Mouse (Mus musculus) CH12.LX (cell line): ENCODE data around the gene Abtb2. TPM values are rescaled to one million over a fixed set of nuclear protein-coding genes. Genes with fewer than 3 reads are reported as not detected.

Source experiments
- DNase-seq: peaks from one replicate; pipeline ENCODE4 v3.0.0-alpha.2; 2013; ENCODE audit errors: extremely low read depth
- H3K27ac ChIP-seq: 2 replicates; pipeline ENCODE4 v1.5.1; 2012; ENCODE audit warnings: low read depth, mild to moderate bottlenecking, control low read depth, moderate library complexity; ENCODE audit not compliant: insufficient read depth
- H3K27me3 ChIP-seq: replicated peaks from 2 replicates; pipeline ENCODE3; 2012; ENCODE audit warnings: inconsistent platforms
- H3K36me3 ChIP-seq, 2 experiments: replicated peaks in 1 of 2; 2 replicates each; pipeline versions ENCODE3 to v1.6.1; 2012; ENCODE audit warnings: inconsistent platforms in 1 of 2, low read length in 1 of 2, mild to moderate bottlenecking in 1 of 2, mixed read lengths in 1 of 2, moderate library complexity in 1 of 2; ENCODE audit not compliant: control insufficient read depth in 1 of 2, insufficient read depth in 1 of 2
- H3K4me1 ChIP-seq, 2 experiments: 2 replicates each; pipeline ENCODE4 v1.6.1; 2012; ENCODE audit warnings: inconsistent platforms in 1 of 2, moderate library complexity in 1 of 2; ENCODE audit not compliant: insufficient read depth in 2 of 2, control insufficient read depth in 1 of 2
- H3K4me2 ChIP-seq: 2 replicates; pipeline ENCODE4 v1.6.1; 2012; ENCODE audit warnings: low read depth, mild to moderate bottlenecking, control low read depth; ENCODE audit not compliant: poor library complexity, insufficient read depth, severe bottlenecking
- H3K4me3 ChIP-seq, 3 experiments: fragments of 150-350 bp in 1 of 3; sonication (generic) in 1 of 3; replicated peaks in 1 of 3; 2 replicates each; pipeline versions ENCODE3 to v1.5.1; 2011 to 2012; ENCODE audit warnings: low read depth in 2 of 3, low read length in 2 of 3, mild to moderate bottlenecking in 2 of 3, moderate library complexity in 2 of 3, control low read depth in 1 of 3, improper control_type of control experiment in 1 of 3, inconsistent platforms in 1 of 3, mixed read lengths in 1 of 3; ENCODE audit not compliant: poor library complexity in 1 of 3
- H3K79me2 ChIP-seq: replicated peaks from 2 replicates; pipeline ENCODE4 v1.6.1; 2012; ENCODE audit warnings: mild to moderate bottlenecking, moderate library complexity; ENCODE audit not compliant: control insufficient read depth, poor library complexity, insufficient read depth, severe bottlenecking; ENCODE audit errors: extremely low read depth
- H3K9ac ChIP-seq: 2 replicates; pipeline ENCODE4 v1.6.1; 2012; ENCODE audit warnings: low read depth, mild to moderate bottlenecking, control low read depth, moderate library complexity; ENCODE audit not compliant: insufficient read depth
- H3K9me3 ChIP-seq: replicated peaks from 2 replicates; pipeline ENCODE3; 2012; ENCODE audit warnings: low read length, inconsistent platforms, mixed read lengths
- BHLHE40 ChIP-seq: IDR thresholded peaks from 2 replicates; pipeline ENCODE4 v1.6.1; 2011; ENCODE audit warnings: mild to moderate bottlenecking, low read depth, low read length, improper control_type of control experiment
- CHD1 ChIP-seq: IDR thresholded peaks from 2 replicates; pipeline ENCODE4 v1.6.1; 2012; ENCODE audit warnings: low read depth, low read length, improper control_type of control experiment, inconsistent platforms
- CTCF ChIP-seq, 2 experiments: IDR thresholded peaks in 1 of 2; conservative IDR thresholded peaks in 1 of 2; 2 replicates each; pipeline ENCODE4 v1.5.1; 2011 to 2012; ENCODE audit warnings: low read depth in 2 of 2, low read length in 2 of 2, improper control_type of control experiment in 1 of 2, inconsistent platforms in 1 of 2, mild to moderate bottlenecking in 1 of 2, moderate library complexity in 1 of 2
- ELF1 ChIP-seq: IDR thresholded peaks from 2 replicates; pipeline ENCODE4 v1.6.1; 2014; ENCODE audit warnings: low read depth, mild to moderate bottlenecking, inconsistent platforms, low read length, improper control_type of control experiment
- EP300 ChIP-seq: IDR thresholded peaks from 2 replicates; pipeline ENCODE4 v1.6.1; 2011; ENCODE audit warnings: low read length, improper control_type of control experiment
- ETS1 ChIP-seq: conservative IDR thresholded peaks from 2 replicates; pipeline ENCODE4 v1.6.1; 2012; ENCODE audit warnings: low read depth, mild to moderate bottlenecking, inconsistent platforms, low read length, improper control_type of control experiment, moderate library complexity
- GABPA ChIP-seq: IDR thresholded peaks from 2 replicates; pipeline ENCODE4 v1.6.1; 2012; ENCODE audit warnings: low read depth, low read length, improper control_type of control experiment, inconsistent platforms; ENCODE audit not compliant: insufficient replicate concordance
- HCFC1 ChIP-seq: IDR thresholded peaks from 2 replicates; pipeline ENCODE4 v1.6.1; 2012; ENCODE audit warnings: low read depth, mild to moderate bottlenecking, inconsistent platforms, low read length, improper control_type of control experiment
- JUN ChIP-seq: IDR thresholded peaks from 2 replicates; pipeline ENCODE4 v1.6.1; 2011; ENCODE audit warnings: low read depth, mild to moderate bottlenecking, low read length, improper control_type of control experiment, moderate library complexity; ENCODE audit not compliant: insufficient read depth
- JUND ChIP-seq: conservative IDR thresholded peaks from 2 replicates; pipeline ENCODE4 v1.6.1; 2011; ENCODE audit warnings: low read depth, low read length, improper control_type of control experiment
- KAT2A ChIP-seq: IDR thresholded peaks from 2 replicates; pipeline ENCODE4 v1.6.1; 2012; ENCODE audit warnings: low read length, improper control_type of control experiment, inconsistent platforms; ENCODE audit not compliant: insufficient replicate concordance
- MAFK ChIP-seq: IDR thresholded peaks from 2 replicates; pipeline ENCODE4 v1.6.1; 2011; ENCODE audit warnings: low read length, improper control_type of control experiment; ENCODE audit not compliant: insufficient replicate concordance
- MAX ChIP-seq: IDR thresholded peaks from 2 replicates; pipeline ENCODE4 v1.6.1; 2011; ENCODE audit warnings: low read length, improper control_type of control experiment
- MXI1 ChIP-seq: IDR thresholded peaks from 2 replicates; pipeline ENCODE4 v1.6.1; 2011; ENCODE audit warnings: mild to moderate bottlenecking, low read depth, low read length, improper control_type of control experiment
- MYC ChIP-seq: IDR thresholded peaks from 2 replicates; pipeline ENCODE4 v1.6.1; 2011; ENCODE audit warnings: low read depth, mild to moderate bottlenecking, improper control_type of control experiment, low read length
- NELFE ChIP-seq: IDR thresholded peaks from 2 replicates; pipeline ENCODE4 v1.6.1; 2011; ENCODE audit warnings: low read depth, low read length, improper control_type of control experiment
- PAX5 ChIP-seq: IDR thresholded peaks from 2 replicates; pipeline ENCODE4 v1.6.1; 2012; ENCODE audit warnings: low read length, inconsistent platforms, mixed read lengths
- POLR2AphosphoS2 ChIP-seq: IDR thresholded peaks from 2 replicates; pipeline ENCODE4 v1.6.1; 2011; ENCODE audit warnings: low read depth, low read length, improper control_type of control experiment
- RAD21 ChIP-seq: IDR thresholded peaks from 2 replicates; pipeline ENCODE4 v1.6.1; 2011; ENCODE audit warnings: low read depth, mild to moderate bottlenecking, low read length, improper control_type of control experiment, moderate library complexity
- SMC3 ChIP-seq: IDR thresholded peaks from 2 replicates; pipeline ENCODE4 v1.6.1; 2011; ENCODE audit warnings: low read depth, low read length, improper control_type of control experiment
- TBP ChIP-seq: conservative IDR thresholded peaks from 2 replicates; pipeline ENCODE4 v1.6.1; 2011; ENCODE audit warnings: low read depth, low read length, improper control_type of control experiment
- TCF12 ChIP-seq: IDR thresholded peaks from 2 replicates; pipeline ENCODE4 v1.6.1; 2014; ENCODE audit warnings: low read depth, mild to moderate bottlenecking, inconsistent platforms, low read length, improper control_type of control experiment
- USF1 ChIP-seq: IDR thresholded peaks from 2 replicates; pipeline ENCODE4 v1.6.1; 2014; ENCODE audit warnings: low read depth, mild to moderate bottlenecking, inconsistent platforms, low read length, improper control_type of control experiment
- ZC3H11A ChIP-seq: IDR thresholded peaks from 2 replicates; pipeline ENCODE4 v1.6.1; 2012; ENCODE audit warnings: low read depth, mild to moderate bottlenecking, inconsistent platforms, low read length, improper control_type of control experiment
- ZNF384 ChIP-seq: IDR thresholded peaks from 2 replicates; pipeline ENCODE4 v1.6.1; 2012; ENCODE audit warnings: low read depth, low read length, improper control_type of control experiment, inconsistent platforms
- dilution Hi-C: fragments of 300-500 bp; cut with MboI; formaldehyde crosslinking; loops from 2 replicates; pipeline ENCODE4 v1.14.3; 2020; ENCODE audit warnings: low sequenced_read_pairs; ENCODE audit not compliant: extremely low pct_unique_long_range_greater_than_20kb, extremely low pct_ligation_motif_present
- in situ Hi-C: fragments of 300-500 bp; cut with MboI; formaldehyde crosslinking; loops from 3 replicates; pipeline ENCODE4 v1.14.3; 2019; ENCODE audit warnings: low sequenced_read_pairs, low pct_ligation_motif_present, low pct_unique_long_range_greater_than_20kb, mixed read lengths
- polyA plus RNA-seq: library from polyadenylated mRNA; unstranded; fragments of >175 nt; gene quantifications from 2 replicates; pipeline ENCODE4 v1.2.1, GENCODE M21; 2012; ENCODE audit warnings: low read depth; ENCODE audit not compliant: insufficient read length
- total RNA-seq, 2 experiments: library from RNA; depleted of rRNA; stranded (reverse); fragments of 300-350 nt in 1 of 2; fragments of >200 nt in 1 of 2; gene quantifications; 2 replicates each; pipeline ENCODE4 v1.2.3; 2012 to 2014

Gene Abtb2
- total and polyA plus RNA-seq, 3 experiments, result 2.9 to 7.7 (median 3.8) TPM

DNA sequence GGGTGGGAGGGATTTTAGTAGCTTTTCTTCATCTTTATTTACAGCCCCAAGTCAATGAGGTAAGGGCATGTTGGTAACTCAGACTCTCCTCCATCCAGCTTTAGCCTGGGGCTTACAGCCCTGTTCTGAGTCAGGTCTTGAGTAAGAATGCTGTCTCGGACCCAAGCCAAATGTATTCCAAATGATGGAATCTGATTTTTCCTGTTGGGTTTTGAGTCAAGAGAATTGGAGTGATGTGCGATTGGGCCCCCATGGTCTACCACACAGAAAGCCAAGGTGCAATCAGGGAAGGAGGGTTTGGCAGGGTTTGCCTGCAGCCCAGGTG, 66.8 kb downstream of the Abtb2 start:
- no peak for TF ChIP-seq USF1
- TF ChIP-seq HCFC1, result no peak
- no peak for TF ChIP-seq TBP
- no peak for TF ChIP-seq CTCF (conservative IDR thresholded peaks at IDR 0.05 in 1 of 2, IDR thresholded peaks at IDR 0.05 in 1 of 2; ENCODE audit: low read depth in 2 of 2, low read length in 2 of 2)
- no peak for TF ChIP-seq TCF12
- TF ChIP-seq ELF1, result no peak
- no peak for TF ChIP-seq PAX5
- no peak for TF ChIP-seq RAD21
- no peak for TF ChIP-seq MAFK
- no peak for TF ChIP-seq BHLHE40
- Histone ChIP-seq H3K4me3 (no peak overlapping the region), H3K4me1 (peaks cover 17 to 24% of the 10 kb centered on the region in 2 experiments; a peak in 3 of 4 replicates), H3K27me3 (no peaks in the 10 kb centered on the region), H3K36me3 (no peaks in the 10 kb centered on the region), H3K4me2 (no peak overlapping the region), H3K9me3 (no peaks in the 10 kb centered on the region), H3K79me2 (no peaks in the 10 kb centered on the region), H3K9ac (no peak overlapping the region), H3K27ac (no peak overlapping the region)
- in situ Hi-C loops (no loop called here), dilution Hi-C loops (no loop called here)
- DNase-seq, result no peak

DNA sequence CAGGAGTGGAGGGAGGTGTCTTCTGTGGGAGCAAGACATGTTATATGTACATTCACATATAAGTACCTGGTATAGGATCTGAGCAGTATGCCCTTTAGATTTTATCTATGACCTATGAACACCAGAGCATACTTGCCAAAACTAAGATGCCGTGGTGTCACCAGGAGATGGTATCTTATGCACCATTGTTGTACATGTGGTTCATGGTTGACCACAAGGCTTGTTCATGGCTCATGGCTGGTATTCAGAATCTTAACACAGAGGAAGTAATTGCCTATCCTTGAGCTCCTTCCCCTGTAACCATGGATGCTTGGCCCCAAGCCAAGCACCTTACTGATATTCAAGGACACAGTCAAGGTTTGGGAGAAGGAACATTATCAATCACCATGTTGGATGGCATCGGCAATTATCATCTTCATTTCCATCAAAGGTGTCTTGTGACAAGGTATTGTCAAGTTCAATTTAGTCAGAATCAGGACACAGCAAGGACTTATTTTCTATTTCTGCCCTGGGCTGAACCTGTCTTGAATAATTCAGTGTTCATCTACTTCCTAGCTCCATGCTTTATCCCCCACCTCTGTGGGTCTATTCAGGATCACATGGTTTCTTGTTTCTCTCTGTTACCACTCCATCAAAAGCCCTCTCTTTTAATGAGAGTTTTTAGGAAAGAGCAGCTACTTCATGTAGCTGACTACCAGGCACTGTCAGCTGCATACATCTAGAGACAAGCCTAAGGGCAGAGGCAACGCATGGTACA, 69.8 kb downstream of the Abtb2 start:
- H3K4me3 ChIP-seq, result no peak overlapping the region
- TF ChIP-seq ZC3H11A (no peak), JUND (no peak), NELFE (no peak), ELF1 (no peak), JUN (no peak), HCFC1 (no peak), GABPA (no peak), MXI1 (no peak), TCF12 (no peak), KAT2A (no peak), ETS1 (no peak), TBP (no peak), USF1 (no peak), ZNF384 (no peak), MAX (no peak), MYC (no peak), EP300 (no peak), POLR2AphosphoS2 (no peak), CHD1 (no peak), SMC3 (no peak)
- H3K4me1 ChIP-seq, result peaks cover 26 to 43% of the 10 kb centered on the region in 2 experiments
- no peaks in the 10 kb centered on the region; the same call in 1 of the 2 replicates for H3K79me2 ChIP-seq
- no peak overlapping the region for H3K4me2 ChIP-seq
- no peaks in the 10 kb centered on the region for H3K36me3 ChIP-seq
- in situ Hi-C loops, result no loop called here
- no peaks in the 10 kb centered on the region for H3K9me3 ChIP-seq
- DNase-seq, result no peak
- no peak overlapping the region for H3K27ac ChIP-seq
- no peaks in the 10 kb centered on the region for H3K27me3 ChIP-seq
- no peak overlapping the region for H3K9ac ChIP-seq
- dilution Hi-C loops, result no loop called here
